Mouse (Mus musculus): ENCODE measurements around the gene 1810043G02Rik. TPM values are rescaled to one million over a fixed set of nuclear protein-coding genes. Genes with fewer than 3 reads are reported as not detected.
A peak's percentile ranks its signal among the peaks of the same experiment; 100 is the strongest.

1810043G02Rik gene
- polyA plus RNA-seq, 1 experiment from 2014 or later, result 37.1 TPM

DNA sequence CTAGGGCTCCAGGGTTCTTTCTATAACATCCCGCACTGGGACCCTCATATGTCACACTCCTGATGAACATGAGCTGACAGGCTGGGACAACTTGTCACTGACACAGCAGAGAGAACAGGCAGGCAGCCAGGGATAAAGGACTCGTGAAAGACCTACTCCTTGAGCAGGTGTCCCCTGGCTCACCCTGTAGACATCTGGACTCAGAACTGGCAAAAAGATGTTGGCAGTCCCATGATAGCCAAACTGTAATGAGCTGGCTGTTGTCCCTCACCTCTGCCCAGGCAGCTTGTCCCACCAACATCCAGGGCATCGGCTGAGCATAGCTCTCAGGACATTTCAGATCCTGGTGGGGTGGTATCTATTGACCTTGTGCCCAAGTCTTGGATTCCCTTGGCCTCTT is 17.3 kb downstream of the 1810043G02Rik start:
- Histone ChIP-seq H3K9me3 (ENCODE audit: control insufficient read depth, low read length) (no peaks in the 10 kb centered on the region), H3K27ac (ENCODE audit: low read depth, low read length) (no peak overlapping the region), H3K36me3 (ENCODE audit: control insufficient read depth, insufficient read depth, low read length) (peaks cover 3% of the 10 kb centered on the region; the same call in 1 of the 2 replicates), H3K4me2 (replicated peaks; ENCODE audit: low read depth, low read length) (no peak overlapping the region), H3K27me3 (ENCODE audit: control insufficient read depth, insufficient read depth, low read length) (no peaks in the 10 kb centered on the region), H3K9ac (ENCODE audit: low read depth, low read length) (no peak overlapping the region), H3K4me1 (replicated peaks; ENCODE audit: control insufficient read depth, insufficient read depth, low read length) (no peaks in the 10 kb centered on the region), H3K4me3 (ENCODE audit: low read depth, low read length) (no peak overlapping the region)
- ATAC-seq (ENCODE audit: low FRiP score) (no peak), DNase-seq (ENCODE audit: low spot score) (no peak)
- 87% methylated on average over 3 of the region's 3 CpGs for WGBS

DNA sequence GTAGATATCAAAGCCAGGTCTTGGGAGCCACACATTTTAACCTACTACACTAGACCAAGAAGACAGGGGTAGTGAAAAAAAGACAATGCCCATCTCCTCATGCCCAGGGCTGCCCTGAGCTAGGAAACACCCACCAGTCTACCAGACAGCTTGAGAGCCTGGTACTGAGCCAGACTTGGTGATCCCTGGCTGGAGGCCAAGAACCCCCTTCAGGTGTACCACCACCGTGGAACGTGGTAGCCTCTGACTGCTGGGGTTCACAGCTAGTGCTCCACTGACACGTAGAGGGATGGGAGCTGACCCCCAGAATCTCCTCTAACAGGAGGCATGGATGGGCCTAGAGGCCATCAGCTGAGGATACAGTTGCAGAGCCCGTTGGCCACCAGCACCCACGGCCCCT is 21.9 kb downstream of the 1810043G02Rik start:
- DNase-seq (ENCODE audit: low spot score), result no peak
- no peak overlapping the region for H3K4me3 ChIP-seq (ENCODE audit: low read depth, low read length)
- no peak for ATAC-seq (ENCODE audit: low FRiP score)

DNA sequence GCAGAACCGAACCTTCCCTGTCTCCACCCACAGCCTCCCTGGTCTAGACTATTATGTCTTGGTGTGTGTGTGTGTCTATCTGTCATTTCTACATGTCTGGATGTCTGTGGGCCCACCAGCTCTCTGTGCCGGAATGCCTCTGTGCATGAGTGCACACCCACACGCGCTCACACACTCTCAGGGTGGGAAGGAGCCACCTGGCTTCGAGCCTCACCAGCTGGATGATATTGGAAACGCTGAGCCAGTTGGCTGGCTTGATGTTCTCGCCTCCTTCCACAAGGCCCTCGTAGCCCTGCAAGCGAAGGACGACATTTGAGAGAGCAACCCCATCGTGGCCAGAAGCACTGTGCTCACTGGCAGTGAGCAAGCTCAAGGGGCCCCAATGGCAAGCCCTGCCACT is 23.5 kb downstream of the 1810043G02Rik start:
- WGBS, result 96% methylated on average over 11 of the region's 11 CpGs

More for the DNA sequence above, 21.9 kb downstream of the 1810043G02Rik start:
- WGBS, result 90% methylated on average over 5 of the region's 5 CpGs
- Histone ChIP-seq H3K9ac (ENCODE audit: low read depth, low read length) (no peak overlapping the region), H3K36me3 (ENCODE audit: control insufficient read depth, insufficient read depth, low read length) (peaks cover 5% of the 10 kb centered on the region; the same call in 1 of the 2 replicates), H3K27me3 (ENCODE audit: control insufficient read depth, insufficient read depth, low read length) (no peaks in the 10 kb centered on the region), H3K4me1 (replicated peaks; ENCODE audit: control insufficient read depth, insufficient read depth, low read length) (no peaks in the 10 kb centered on the region), H3K4me2 (replicated peaks; ENCODE audit: low read depth, low read length) (no peak overlapping the region), H3K27ac (ENCODE audit: low read depth, low read length) (no peak overlapping the region), H3K9me3 (ENCODE audit: control insufficient read depth, low read length) (no peaks in the 10 kb centered on the region)

DNA sequence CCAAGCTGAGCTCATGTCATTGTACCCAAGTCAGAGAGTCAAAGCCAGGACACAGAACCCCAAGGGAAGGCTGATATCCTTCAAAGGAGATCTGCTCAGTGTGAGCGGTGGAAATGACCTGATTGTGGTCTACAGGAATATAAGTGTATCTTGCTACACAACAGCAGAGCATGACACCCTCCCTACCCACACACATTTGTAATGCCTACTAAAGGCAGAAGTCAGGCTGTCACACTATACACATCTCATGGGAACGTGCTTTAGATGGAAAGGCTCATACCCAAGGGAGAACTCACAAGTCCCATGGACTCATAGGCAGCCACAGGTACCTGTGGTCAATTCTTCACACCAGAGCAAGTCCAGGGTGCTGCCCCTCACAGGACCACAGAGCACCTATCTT is 24.0 kb downstream of the 1810043G02Rik start:
- Histone ChIP-seq H3K27me3 (ENCODE audit: control insufficient read depth, insufficient read depth, low read length) (no peaks in the 10 kb centered on the region), H3K36me3 (ENCODE audit: control insufficient read depth, insufficient read depth, low read length) (peaks cover 5% of the 10 kb centered on the region; the same call in 1 of the 2 replicates), H3K4me3 (ENCODE audit: low read depth, low read length) (no peak overlapping the region), H3K4me2 (replicated peaks; ENCODE audit: low read depth, low read length) (no peak overlapping the region), H3K9me3 (ENCODE audit: control insufficient read depth, low read length) (no peaks in the 10 kb centered on the region), H3K27ac (ENCODE audit: low read depth, low read length) (no peak overlapping the region), H3K4me1 (replicated peaks; ENCODE audit: control insufficient read depth, insufficient read depth, low read length) (peaks cover 4% of the 10 kb centered on the region), H3K9ac (ENCODE audit: low read depth, low read length) (no peak overlapping the region)
- ATAC-seq (ENCODE audit: low FRiP score) (no peak), DNase-seq (ENCODE audit: low spot score) (no peak)
- WGBS, result 92% methylated on average over 2 of the region's 2 CpGs

More for the DNA sequence above, 23.5 kb downstream of the 1810043G02Rik start:
- peaks cover 5% of the 10 kb centered on the region; the same call in 1 of the 2 replicates for H3K36me3 ChIP-seq (ENCODE audit: control insufficient read depth, insufficient read depth, low read length)
- H3K27me3 ChIP-seq (ENCODE audit: control insufficient read depth, insufficient read depth, low read length), result no peaks in the 10 kb centered on the region
- H3K9ac ChIP-seq (ENCODE audit: low read depth, low read length), result no peak overlapping the region
- ATAC-seq (ENCODE audit: low FRiP score) (no peak), DNase-seq (ENCODE audit: low spot score) (no peak)
- no peak overlapping the region for H3K4me3 ChIP-seq (ENCODE audit: low read depth, low read length)
- no peak overlapping the region for H3K4me2 ChIP-seq (replicated peaks; ENCODE audit: low read depth, low read length)
- no peak overlapping the region for H3K27ac ChIP-seq (ENCODE audit: low read depth, low read length)
- no peaks in the 10 kb centered on the region for H3K9me3 ChIP-seq (ENCODE audit: control insufficient read depth, low read length)
- peaks cover under 1% of the 10 kb centered on the region; the same call in 1 of the 2 replicates for H3K4me1 ChIP-seq (replicated peaks; ENCODE audit: control insufficient read depth, insufficient read depth, low read length)

DNA sequence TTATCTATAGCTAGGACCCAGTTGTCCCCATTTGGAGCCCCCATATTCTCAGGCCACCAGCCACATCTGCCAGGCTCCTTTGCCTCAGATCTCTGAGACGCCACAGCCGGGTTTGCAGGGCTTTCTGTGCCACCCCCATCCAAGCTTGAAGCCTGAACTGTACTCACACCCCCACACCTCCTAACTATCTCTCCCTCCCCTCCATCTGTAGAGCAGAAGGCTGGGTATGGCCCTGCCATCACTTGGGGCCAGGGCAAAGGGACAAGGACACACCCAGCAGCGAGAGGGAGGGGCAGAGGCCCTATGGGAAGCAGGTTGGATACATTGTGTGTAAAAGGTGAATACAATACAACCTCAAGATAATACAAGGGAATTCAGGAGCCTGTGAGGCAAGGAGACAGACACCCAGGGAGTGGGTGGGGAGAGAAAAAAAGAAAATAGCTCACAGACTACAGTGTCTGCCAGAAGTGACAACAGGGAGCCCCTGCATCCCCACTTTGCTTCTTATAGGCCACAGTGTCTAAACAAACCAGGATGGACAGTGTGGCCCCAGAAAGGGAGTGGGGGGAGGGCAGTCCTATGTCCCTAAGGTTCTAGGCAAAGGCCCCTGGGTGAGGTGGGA is 26.3 kb downstream of the 1810043G02Rik start:
- DNase-seq (ENCODE audit: low spot score) (no peak), ATAC-seq (ENCODE audit: low FRiP score) (no peak)
- H3K27me3 ChIP-seq (ENCODE audit: control insufficient read depth, insufficient read depth, low read length), result no peaks in the 10 kb centered on the region
- no peak overlapping the region for H3K27ac ChIP-seq (ENCODE audit: low read depth, low read length)
- WGBS, result 89% methylated on average over 3 of the region's 3 CpGs
- no peak overlapping the region for H3K4me3 ChIP-seq (ENCODE audit: low read depth, low read length)
- H3K4me1 ChIP-seq (replicated peaks; ENCODE audit: control insufficient read depth, insufficient read depth, low read length), result peaks cover 13% of the 10 kb centered on the region
- H3K9ac ChIP-seq (ENCODE audit: low read depth, low read length), result no peak overlapping the region
- no peak overlapping the region for H3K4me2 ChIP-seq (replicated peaks; ENCODE audit: low read depth, low read length)
- peaks cover 5% of the 10 kb centered on the region; the same call in 1 of the 2 replicates for H3K36me3 ChIP-seq (ENCODE audit: control insufficient read depth, insufficient read depth, low read length)
- H3K9me3 ChIP-seq (ENCODE audit: control insufficient read depth, low read length), result no peaks in the 10 kb centered on the region

DNA sequence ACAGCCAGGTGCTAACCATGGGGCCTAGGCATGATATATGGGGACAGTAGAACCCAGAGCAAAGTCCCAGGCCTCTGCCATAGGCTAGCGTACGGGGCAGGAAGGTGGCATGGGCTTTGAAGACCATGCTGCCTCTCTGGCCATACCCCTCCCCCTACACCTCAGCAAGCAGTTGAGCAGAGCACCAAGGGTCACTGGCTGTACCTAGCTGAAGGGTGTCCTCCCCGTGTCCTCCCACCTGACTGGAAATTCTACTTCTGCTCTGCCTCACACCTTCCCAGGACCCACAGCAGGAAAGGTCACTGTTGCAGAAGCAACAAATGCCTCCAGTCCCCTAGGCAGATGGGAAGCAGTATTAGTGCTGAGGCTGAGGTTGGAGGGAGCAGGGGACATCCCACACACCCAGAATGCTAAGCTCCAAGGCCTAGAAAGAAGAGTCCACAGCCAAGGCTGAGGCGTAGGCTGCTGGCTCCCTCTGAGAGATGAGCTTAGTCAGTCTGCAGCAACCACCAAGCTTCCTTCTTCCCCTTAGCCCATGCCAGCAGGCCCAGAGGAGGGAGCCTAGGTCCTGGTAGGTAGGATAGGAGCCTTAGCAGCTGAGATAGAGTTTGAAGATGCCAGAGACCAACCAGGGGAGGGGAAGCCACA is 27.6 kb downstream of the 1810043G02Rik start:
- Histone ChIP-seq H3K9ac (ENCODE audit: low read depth, low read length) (no peak overlapping the region), H3K4me3 (ENCODE audit: low read depth, low read length) (no peak overlapping the region), H3K9me3 (ENCODE audit: control insufficient read depth, low read length) (no peaks in the 10 kb centered on the region), H3K4me2 (replicated peaks; ENCODE audit: low read depth, low read length) (no peak overlapping the region), H3K27ac (ENCODE audit: low read depth, low read length) (no peak overlapping the region), H3K27me3 (ENCODE audit: control insufficient read depth, insufficient read depth, low read length) (no peaks in the 10 kb centered on the region), H3K36me3 (ENCODE audit: control insufficient read depth, insufficient read depth, low read length) (peaks cover under 1% of the 10 kb centered on the region; the same call in 1 of the 2 replicates), H3K4me1 (replicated peaks; ENCODE audit: control insufficient read depth, insufficient read depth, low read length) (peaks cover 13% of the 10 kb centered on the region)
- no peak for ATAC-seq (ENCODE audit: low FRiP score)
- DNase-seq (ENCODE audit: low spot score), result no peak
- WGBS, result 88% methylated on average over 4 of the region's 4 CpGs

DNA sequence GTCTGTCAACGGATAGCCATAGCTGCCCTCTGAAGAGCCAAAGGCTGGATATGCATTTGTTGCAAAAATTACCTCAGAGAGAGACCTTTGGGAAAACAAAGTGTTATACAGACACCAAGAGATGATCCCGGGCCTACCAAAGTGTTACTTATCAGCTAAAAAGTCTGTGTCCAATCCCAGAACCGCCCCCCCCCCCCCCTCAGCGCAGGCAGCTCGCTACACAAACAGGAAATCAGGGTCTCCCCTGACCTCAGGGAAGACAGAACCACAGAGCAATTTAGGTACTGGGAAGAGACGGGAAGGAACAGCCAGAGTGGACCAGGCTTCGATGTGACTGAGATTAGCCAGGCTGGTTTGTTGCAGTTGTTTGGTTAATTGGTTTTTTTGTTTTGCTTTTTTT is 28.9 kb downstream of the 1810043G02Rik start:
- WGBS, result 55% methylated on average over 7 of the region's 7 CpGs
- H3K36me3 ChIP-seq (ENCODE audit: control insufficient read depth, insufficient read depth, low read length), result no peaks in the 10 kb centered on the region
- H3K9ac ChIP-seq (ENCODE audit: low read depth, low read length), result no peak overlapping the region
- no peaks in the 10 kb centered on the region for H3K9me3 ChIP-seq (ENCODE audit: control insufficient read depth, low read length)
- H3K4me3 ChIP-seq (ENCODE audit: low read depth, low read length), result no peak overlapping the region
- ATAC-seq (ENCODE audit: low FRiP score) (no peak), DNase-seq (ENCODE audit: low spot score) (no peak)
- H3K4me1 ChIP-seq (replicated peaks; ENCODE audit: control insufficient read depth, insufficient read depth, low read length), result peaks cover 13% of the 10 kb centered on the region
- H3K4me2 ChIP-seq (replicated peaks; ENCODE audit: low read depth, low read length), result no peak overlapping the region
- no peak overlapping the region for H3K27ac ChIP-seq (ENCODE audit: low read depth, low read length)
- H3K27me3 ChIP-seq (ENCODE audit: control insufficient read depth, insufficient read depth, low read length), result no peaks in the 10 kb centered on the region

DNA sequence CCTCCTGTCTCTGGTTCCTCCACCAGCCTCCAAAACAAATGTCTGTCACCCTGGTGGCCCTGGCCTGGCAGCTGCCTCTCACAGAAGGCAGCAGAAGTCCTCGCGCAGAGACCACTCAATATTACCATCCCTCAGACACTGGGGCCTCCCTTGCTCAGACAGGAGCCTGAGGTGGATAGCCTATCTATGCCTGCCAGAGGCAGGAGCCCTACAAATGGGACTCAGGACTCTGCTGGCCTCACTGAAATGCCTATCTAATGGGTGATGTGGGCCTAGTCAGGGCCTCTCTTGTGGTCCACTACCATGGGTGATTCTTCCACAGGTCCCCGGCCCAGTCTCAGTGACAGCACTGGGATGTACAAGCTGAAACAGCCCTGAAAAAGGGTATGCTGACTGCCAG is 29.8 kb downstream of the 1810043G02Rik start:
- no peaks in the 10 kb centered on the region for H3K9me3 ChIP-seq (ENCODE audit: control insufficient read depth, low read length)
- no peaks in the 10 kb centered on the region for H3K27me3 ChIP-seq (ENCODE audit: control insufficient read depth, insufficient read depth, low read length)
- peak overlapping the region; percentile 37 for H3K9ac ChIP-seq (ENCODE audit: low read depth, low read length)
- WGBS, result 73% methylated on average over 3 of the region's 3 CpGs
- H3K4me3 ChIP-seq (ENCODE audit: low read depth, low read length), result peak overlapping the region; percentile 81
- H3K4me1 ChIP-seq (replicated peaks; ENCODE audit: control insufficient read depth, insufficient read depth, low read length), result peaks cover 13% of the 10 kb centered on the region
- no peak overlapping the region for H3K27ac ChIP-seq (ENCODE audit: low read depth, low read length)
- no peak for DNase-seq (ENCODE audit: low spot score)
- H3K4me2 ChIP-seq (replicated peaks; ENCODE audit: low read depth, low read length), result peak overlapping the region; percentile 88
- no peak for ATAC-seq (ENCODE audit: low FRiP score)
- no peaks in the 10 kb centered on the region for H3K36me3 ChIP-seq (ENCODE audit: control insufficient read depth, insufficient read depth, low read length)

Measured in hindbrain, embryonic 11.5 days (tissue).